ENCODE assay signal across 14 mouse cellular contexts in the genomic region with DNA sequence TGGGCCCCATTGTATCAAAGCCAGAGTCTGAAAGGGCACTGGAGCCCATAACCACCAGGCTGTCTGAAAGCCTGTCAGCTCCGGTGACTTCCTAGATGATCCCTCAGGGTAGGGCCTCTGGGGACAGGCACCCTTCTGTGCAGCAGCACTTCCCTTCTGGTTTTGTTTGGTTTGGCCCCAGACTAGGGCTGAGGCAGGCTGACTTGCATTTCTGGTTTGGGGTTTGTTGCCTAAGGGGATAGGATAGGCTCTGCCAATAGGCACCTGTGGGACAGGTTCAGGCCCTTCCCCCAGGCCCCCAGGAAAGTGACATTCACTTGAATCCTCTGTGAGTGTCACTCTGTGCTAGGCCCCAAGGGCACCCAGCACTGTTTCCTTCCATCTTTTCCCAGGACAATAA.
A peak's percentile ranks its signal among the peaks of the same experiment; 100 is the strongest.
DNase-seq lines count a peak whose midpoint lies in the region; ATAC-seq lines count a peak whose summit lies in the region.
"Had no signal": no experiment of that assay in that cellular context is flagged by ENCODE, and none has a peak within 500 bp of the region (broad histone marks: within the 10 kb centered on the region; RNA-seq: fewer than 3 reads in every experiment).

No protein-coding gene starts in this region.

- H3K9me3 ChIP-seq in kidney, embryonic 15.5 days (replicated peaks) = no peaks in the 10 kb centered on the region
- H3K9me3 ChIP-seq in intestine, embryonic 16.5 days (ENCODE audit: control insufficient read depth, low read length) = no peaks in the 10 kb centered on the region

- intact Hi-C loops in left cerebral cortex, postnatal 10 days (cut with DNase I) = no loop called here

- ATAC-seq in kidney, embryonic 15.5 days (replicated peaks; ENCODE audit: low FRiP score) = no peak
- peak; percentile 75 for ATAC-seq in intestine, embryonic 16.5 days

- peak overlapping the region; percentile 27; the same call in 1 of the 2 replicates for H3K27ac ChIP-seq in kidney, embryonic 15.5 days
- peak overlapping the region; percentile 38 for H3K27ac ChIP-seq in intestine, embryonic 16.5 days (ENCODE audit: low read length)
- H3K27ac ChIP-seq: kidney, postnatal 0 days had no signal

- no peak overlapping the region for H3K9ac ChIP-seq in kidney, embryonic 15.5 days
- 0 out of 2 replicates have a peak overlapping the region, but pooled peaks have one; percentile 4 for H3K9ac ChIP-seq in intestine, embryonic 16.5 days (ENCODE audit: low read depth, low read length)

- no peak overlapping the region for H3K4me3 ChIP-seq in kidney, embryonic 15.5 days (replicated peaks)
- no peak overlapping the region for H3K4me3 ChIP-seq in intestine, embryonic 16.5 days (ENCODE audit: low read length)
- H3K4me3 ChIP-seq: erythroblast, embryonic 14.5 days had no signal

- peaks cover 23% of the 10 kb centered on the region for H3K36me3 ChIP-seq in kidney, embryonic 15.5 days
- H3K36me3 ChIP-seq in intestine, embryonic 16.5 days (ENCODE audit: control insufficient read depth, insufficient read depth, low read length) = no peaks in the 10 kb centered on the region

- H3K27me3 ChIP-seq in kidney, embryonic 15.5 days = no peaks in the 10 kb centered on the region
- no peaks in the 10 kb centered on the region for H3K27me3 ChIP-seq in intestine, embryonic 16.5 days (replicated peaks; ENCODE audit: control insufficient read depth, insufficient read depth, low read length)

- 33% methylated on average over 1 of the region's 1 CpGs for WGBS in kidney, embryonic 15.5 days
- 53% methylated on average over 1 of the region's 1 CpGs for WGBS in intestine, embryonic 16.5 days

- no peak overlapping the region for H3K4me2 ChIP-seq in kidney, embryonic 15.5 days
- no peak overlapping the region for H3K4me2 ChIP-seq in intestine, embryonic 16.5 days (ENCODE audit: low read depth, low read length)
- H3K4me2 ChIP-seq: liver, embryonic 11.5 days had no signal

- H3K4me1 ChIP-seq in kidney, embryonic 15.5 days = peaks cover 31% of the 10 kb centered on the region
- H3K4me1 ChIP-seq in intestine, embryonic 16.5 days (ENCODE audit: control insufficient read depth, insufficient read depth, low read length) = peaks cover 31% of the 10 kb centered on the region

- DNase-seq in kidney, postnatal 14 days = no peak
- DNase-seq in urinary bladder, postnatal 14 days (ENCODE audit: low spot score) = peak; percentile 82
- no peak for DNase-seq in urinary bladder, postnatal 10 days (ENCODE audit: low spot score)
- no peak for DNase-seq in left cerebral cortex, postnatal 10 days (ENCODE audit: extremely low spot score in 1 of 2, low spot score in 2 of 2)
- no peak for DNase-seq in layer of hippocampus, adult 11-12 months (ENCODE audit: low spot score)
- no peak for DNase-seq in yolk sac, embryonic 10.5 days (ENCODE audit: low spot score)
- DNase-seq: gastrocnemius, postnatal 25 days; heart, postnatal 14 days; retina, postnatal 1 day had no signal
